Mouse (Mus musculus): ENCODE measurements around the gene Cd55.
"Not testable (repeated sequence)": the region's sequence is repeated elsewhere in the genome, so short reads cannot be mapped to it uniquely, and the experiment has no call there.

The Cd55 gene

GRCm38 (mm10) chr1:130462084-130462861 lies at the start of gene Cd55:
Gene Cd55, minus strand, starts transcription at chr1:130462744.
- DNase-seq (ENCODE audit: low read depth), result peak; percentile 76

DNA sequence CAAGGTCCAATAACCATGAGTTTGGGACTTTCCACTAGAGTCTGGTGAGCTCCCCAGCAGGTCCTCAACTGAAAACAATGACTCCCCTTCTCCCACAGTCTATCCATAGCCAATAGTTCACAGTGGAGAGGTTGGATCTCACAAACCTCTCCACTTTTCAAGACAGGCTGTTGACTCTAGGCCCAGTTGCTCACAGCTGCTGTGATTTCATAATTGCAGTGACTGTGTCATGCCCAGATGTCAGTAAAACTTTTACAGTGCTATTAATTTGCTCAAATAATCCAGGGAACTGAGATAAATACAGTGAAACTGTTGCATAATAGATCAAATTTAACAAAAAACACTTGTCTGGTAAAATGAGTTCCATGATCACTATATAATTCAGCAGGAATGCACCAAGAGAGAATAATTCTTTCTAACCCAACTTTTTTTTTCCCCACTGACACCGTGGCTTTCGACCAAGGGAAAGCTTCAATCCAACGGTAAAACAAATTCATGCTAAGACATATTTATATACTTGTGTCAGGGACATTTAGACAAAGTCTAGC lies 49.4 kb upstream of the Cd55 start:
- DNase-seq (ENCODE audit: low read depth), result no peak

GRCm38 (mm10) chr1:130508957-130509350 lies 46.4 kb upstream of the Cd55 start:
- no peak for DNase-seq (ENCODE audit: low read depth)

- DNase-seq (ENCODE audit: low read depth), result peak; percentile 50
These were observed 45.7 kb upstream of the Cd55 start for GRCm38 (mm10) chr1:130508030-130508956.

- DNase-seq (ENCODE audit: low read depth), result no peak
These were observed 44.9 kb upstream of the Cd55 start for GRCm38 (mm10) chr1:130507408-130507807.

GRCm38 (mm10) chr1:130499962-130500361 lies 37.4 kb upstream of the Cd55 start:
- no peak for DNase-seq (ENCODE audit: low read depth)

- DNase-seq (ENCODE audit: low read depth), result no peak
These were observed 35.8 kb upstream of the Cd55 start for GRCm38 (mm10) chr1:130498331-130498730.

DNA sequence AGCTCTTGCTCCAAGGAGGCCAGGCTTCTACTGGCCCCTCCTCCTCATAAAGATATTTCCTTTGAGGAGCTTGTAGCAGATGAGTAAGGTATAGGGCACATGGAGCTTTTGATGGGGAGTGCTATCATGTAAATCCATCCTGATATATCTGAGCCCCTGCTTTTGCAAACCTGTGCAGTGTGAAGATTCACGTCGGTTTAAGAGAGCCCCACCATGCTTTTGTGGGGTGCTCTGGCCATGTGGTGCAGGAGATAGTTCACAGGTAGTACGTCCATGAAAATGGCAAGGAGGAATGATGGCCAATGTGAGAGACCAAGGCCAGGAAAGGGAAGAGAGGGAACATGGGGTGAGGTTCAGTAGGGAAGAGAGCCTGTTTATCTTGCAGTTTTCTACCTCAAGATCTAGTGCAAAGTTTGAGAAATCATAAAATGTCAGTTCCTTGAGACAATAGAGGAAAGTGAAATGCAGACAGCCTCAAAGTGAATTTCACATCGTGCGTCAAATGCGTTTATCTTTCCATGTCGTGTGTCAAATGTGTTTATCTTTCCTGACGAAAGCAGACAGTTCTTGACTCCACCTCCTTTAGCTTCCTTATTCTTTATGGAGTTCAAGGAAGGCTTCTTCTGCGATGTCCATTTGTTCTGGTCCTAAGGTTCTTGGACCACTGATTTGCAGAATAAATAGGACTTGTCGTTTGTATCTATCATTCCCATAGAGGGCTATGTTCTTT lies 24.4 kb upstream of the Cd55 start:
- DNase-seq (ENCODE audit: low read depth), result no peak

- DNase-seq (ENCODE audit: low read depth), result no peak
These were observed 23.5 kb upstream of the Cd55 start for GRCm38 (mm10) chr1:130485828-130486620.

DNA sequence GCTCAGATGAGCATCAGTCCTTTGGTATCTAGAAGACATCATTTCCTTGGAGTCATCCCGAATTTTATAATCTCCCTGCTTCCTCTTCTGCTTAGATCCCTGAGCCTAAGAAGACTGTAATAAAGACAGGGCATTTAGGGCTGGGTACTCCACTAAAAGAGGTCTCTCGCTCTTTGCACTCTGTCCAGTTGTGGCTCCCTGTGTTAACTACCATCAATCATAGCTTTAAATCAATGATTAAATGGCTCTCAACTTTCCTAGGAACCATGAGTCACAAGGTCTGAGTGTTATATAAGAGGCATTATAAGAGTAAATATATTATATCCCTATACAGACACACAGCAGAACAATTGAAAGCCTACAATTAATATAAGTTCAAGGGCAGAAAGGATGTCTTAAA lies 22.8 kb upstream of the Cd55 start:
- no peak for DNase-seq (ENCODE audit: low read depth)

DNA sequence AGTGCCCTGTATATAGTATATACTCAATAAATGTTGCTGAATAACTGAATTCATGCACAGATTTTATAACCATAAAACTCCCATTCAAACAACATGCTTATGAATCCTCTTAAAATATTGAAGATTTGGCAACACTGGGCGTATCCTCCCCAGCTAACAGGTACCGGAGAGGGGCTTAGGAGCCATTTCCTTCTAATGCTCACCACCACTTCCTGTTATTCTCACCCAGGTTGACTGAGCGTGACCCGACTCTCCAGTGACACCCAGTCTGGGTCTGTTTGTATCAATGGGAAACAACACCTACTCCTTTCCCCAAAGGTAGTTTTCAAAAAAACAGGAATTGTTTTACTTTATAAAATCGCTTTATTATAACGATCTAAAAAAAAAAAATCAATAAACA lies 12.4 kb upstream of the Cd55 start:
- no peak for DNase-seq (ENCODE audit: low read depth)

- DNase-seq (ENCODE audit: low read depth), result no peak
These were observed 11.7 kb upstream of the Cd55 start for GRCm38 (mm10) chr1:130474226-130474625.

DNA sequence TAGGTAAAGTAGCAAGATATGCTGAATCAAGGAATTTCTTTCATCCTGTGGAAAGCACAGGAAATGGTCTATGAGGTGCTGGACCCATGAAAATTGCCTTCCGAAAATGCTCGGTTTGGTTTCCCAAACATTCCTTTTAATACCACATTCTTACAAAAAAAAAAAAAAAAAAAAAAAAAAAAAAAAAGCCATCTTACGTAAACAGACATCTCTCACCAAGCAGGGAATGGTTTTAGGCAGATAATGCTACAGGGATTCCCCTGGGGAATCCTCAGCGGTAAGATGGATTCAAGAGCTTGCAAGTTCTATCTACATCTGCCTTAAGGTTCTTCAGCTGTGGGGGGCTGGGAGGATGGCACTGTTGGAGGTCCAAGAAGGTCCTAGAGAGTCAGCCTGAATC lies 7.5 kb upstream of the Cd55 start:
- no peak for DNase-seq (ENCODE audit: low read depth)

- no peak for DNase-seq (ENCODE audit: low read depth)
These were observed 4.9 kb upstream of the Cd55 start for GRCm38 (mm10) chr1:130467453-130467852.

- no peak for DNase-seq (ENCODE audit: low read depth)
These were observed 1.6 kb upstream of the Cd55 start for GRCm38 (mm10) chr1:130464173-130464572.

- no peak for DNase-seq (ENCODE audit: low read depth)
These were observed 323 bp upstream of the Cd55 start for GRCm38 (mm10) chr1:130462867-130463266.

DNA sequence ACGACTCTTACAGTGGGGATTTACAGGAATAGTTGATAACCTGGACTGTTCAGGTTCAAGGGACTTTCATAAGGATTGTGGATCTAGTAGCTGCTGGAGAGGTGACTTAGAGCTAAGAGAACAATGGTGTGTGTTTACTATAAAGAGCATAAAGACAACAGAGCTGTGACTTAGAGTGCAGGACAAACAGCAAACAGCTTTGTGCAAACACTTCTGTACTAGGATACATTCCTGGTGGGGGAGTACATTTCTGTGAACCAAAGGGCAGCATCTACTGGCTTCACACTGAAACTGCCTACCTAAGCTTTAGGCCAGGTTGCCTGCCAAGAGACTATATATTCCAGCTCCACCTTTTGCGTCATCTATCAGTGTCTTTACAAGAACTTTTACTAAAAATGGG lies 7.4 kb downstream of the Cd55 start:
- DNase-seq (ENCODE audit: low read depth), result no peak

DNA sequence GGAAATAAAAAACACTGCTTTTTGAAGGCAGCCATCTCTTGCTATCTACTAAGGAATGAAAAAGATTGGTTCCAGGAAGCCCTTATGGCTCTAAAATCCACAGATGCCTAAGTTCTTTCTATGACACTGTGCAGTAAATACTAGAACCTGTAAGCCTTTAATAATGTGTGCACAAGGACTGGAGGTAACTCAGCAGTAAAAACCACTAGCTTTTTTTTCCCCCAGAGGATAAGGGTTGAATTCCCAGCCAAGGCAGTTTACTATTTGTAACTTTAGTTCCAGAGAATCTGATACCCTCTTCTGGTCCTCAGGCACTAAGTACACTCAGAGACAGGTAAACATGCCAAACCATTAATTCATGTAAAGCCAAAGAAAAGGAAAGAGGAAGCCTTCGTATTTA lies 19.6 kb downstream of the Cd55 start:
- not testable (repeated sequence) for DNase-seq (ENCODE audit: low read depth)

DNA sequence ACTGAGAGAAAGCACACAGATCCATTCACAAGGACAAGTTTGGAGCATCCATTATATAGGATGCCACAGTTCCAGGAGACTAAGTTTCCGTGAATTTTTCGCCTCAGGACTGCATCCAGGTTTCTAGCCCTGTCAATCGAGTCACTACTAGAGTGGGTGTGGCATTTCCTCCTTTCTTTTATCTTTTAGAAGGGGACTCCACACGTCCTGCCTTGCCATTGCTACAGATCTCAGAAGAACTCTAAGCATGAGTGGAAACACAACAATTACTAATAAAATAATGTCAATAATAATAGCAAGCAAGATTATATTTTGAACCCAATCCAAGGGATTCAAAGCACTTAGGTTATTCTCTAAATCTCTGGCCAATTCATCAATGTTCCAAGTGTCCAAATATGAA lies 31.6 kb downstream of the Cd55 start:
- DNase-seq (ENCODE audit: low read depth), result no peak

GRCm38 (mm10) chr1:130428667-130429066 lies 33.9 kb downstream of the Cd55 start:
- not testable (repeated sequence) for DNase-seq (ENCODE audit: low read depth)

GRCm38 (mm10) chr1:130427175-130427853 lies 35.2 kb downstream of the Cd55 start:
- DNase-seq (ENCODE audit: low read depth), result not testable (repeated sequence)
